Comparison of ENCODE assay signal across 20 mouse cellular contexts in the genomic region with DNA sequence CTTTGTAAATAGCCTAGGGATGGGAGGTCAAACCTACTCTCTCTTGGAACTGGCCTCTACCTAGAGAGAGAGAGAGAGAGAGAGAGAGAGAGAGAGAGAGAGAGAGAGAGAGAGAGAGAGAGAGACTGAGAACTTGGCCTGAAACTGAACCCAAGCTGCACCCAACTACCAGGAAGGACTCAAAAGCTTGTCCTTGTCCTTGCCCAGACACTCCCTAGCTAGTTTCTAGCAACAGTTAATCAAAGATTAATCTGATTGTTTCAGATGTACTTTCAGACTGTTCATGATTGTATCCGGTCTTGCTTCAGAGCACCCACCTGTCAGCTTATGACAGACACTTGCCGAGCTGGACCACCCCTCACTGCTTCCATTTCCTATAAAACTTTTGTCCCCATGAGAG. TPM values are rescaled to one million over a fixed set of nuclear protein-coding genes. Genes with fewer than 3 reads are reported as not detected.
DNase-seq lines count a peak whose midpoint lies in the region; ATAC-seq and TF ChIP-seq lines count a peak whose summit lies in the region.
"Had no signal": no experiment of that assay in that cellular context is flagged by ENCODE, and none has a peak within 500 bp of the region (broad histone marks: within the 10 kb centered on the region; RNA-seq: fewer than 3 reads in every experiment).

No protein-coding gene starts in this region.

- peaks cover 10 to 41% of the 10 kb centered on the region in 2 experiments for H3K4me1 ChIP-seq in CH12.LX (ENCODE audit: control insufficient read depth in 1 of 2, insufficient read depth in 2 of 2)
- H3K4me1 ChIP-seq in intestine, embryonic 15.5 days (replicated peaks), result 0 out of 2 replicates have a peak, but pooled peaks cover 3% of the 10 kb centered on the region
- no peaks in the 10 kb centered on the region for H3K4me1 ChIP-seq in stomach, postnatal 0 days (replicated peaks; ENCODE audit: control insufficient read depth, insufficient read depth)
- H3K4me1 ChIP-seq: embryonic facial prominence, embryonic 13.5 days; forebrain, embryonic 15.5 days; heart, embryonic 10.5 days had no signal

- H3K79me2 ChIP-seq in CH12.LX (replicated peaks; ENCODE audit: control insufficient read depth, extremely low read depth, insufficient read depth, poor library complexity, severe bottlenecking), result no peaks in the 10 kb centered on the region

- no peaks in the 10 kb centered on the region for H3K27me3 ChIP-seq in CH12.LX (replicated peaks)
- no peaks in the 10 kb centered on the region for H3K27me3 ChIP-seq in intestine, embryonic 15.5 days (replicated peaks)
- no peaks in the 10 kb centered on the region for H3K27me3 ChIP-seq in stomach, postnatal 0 days (ENCODE audit: control insufficient read depth, insufficient read depth, low read length)
- H3K27me3 ChIP-seq: embryonic facial prominence, embryonic 13.5 days; forebrain, embryonic 15.5 days; hindbrain, embryonic 12.5 days had no signal

- no peak overlapping the region for H3K27ac ChIP-seq in CH12.LX (ENCODE audit: insufficient read depth, low read depth)
- H3K27ac ChIP-seq in intestine, embryonic 15.5 days, result peak overlapping the region; percentile 54
- H3K27ac ChIP-seq in stomach, postnatal 0 days (replicated peaks), result peak overlapping the region; percentile 69
- H3K27ac ChIP-seq: embryonic facial prominence, embryonic 13.5 days; forebrain, embryonic 15.5 days; heart, embryonic 10.5 days; hindbrain, embryonic 12.5 days had no signal

- WGBS in intestine, embryonic 15.5 days, result 61% methylated on average over 2 of the region's 2 CpGs
- 53% methylated on average over 2 of the region's 2 CpGs for WGBS in stomach, postnatal 0 days

- TF ChIP-seq EP300 in CH12.LX (IDR thresholded peaks at IDR 0.05; ENCODE audit: low read length), result no peak
- no peak for TF ChIP-seq EP300 in stomach, postnatal 0 days (optimal IDR thresholded peaks at IDR 0.05)

- in situ Hi-C loops in CH12.LX (cut with MboI; ENCODE audit: low pct_ligation_motif_present, low pct_unique_long_range_greater_than_20kb, low sequenced_read_pairs), result no loop called here

- no peak for TF ChIP-seq CTCF in CH12.LX (conservative IDR thresholded peaks at IDR 0.05 in 1 of 2, IDR thresholded peaks at IDR 0.05 in 1 of 2; ENCODE audit: low read depth in 2 of 2, low read length in 2 of 2)
- TF ChIP-seq CTCF in stomach, postnatal 0 days (IDR thresholded peaks at IDR 0.05; ENCODE audit: low read depth), result no peak

- dilution Hi-C loops in CH12.LX (cut with MboI; ENCODE audit: extremely low pct_ligation_motif_present, extremely low pct_unique_long_range_greater_than_20kb, low sequenced_read_pairs), result no loop called here

- TF ChIP-seq RAD21 in CH12.LX (IDR thresholded peaks at IDR 0.05; ENCODE audit: low read depth, low read length), result no peak

- peak; percentile 63 for ATAC-seq in intestine, embryonic 15.5 days
- 0 out of 2 replicates have a peak, but pooled peaks have one; percentile 33 for ATAC-seq in neutrophil, adult 5-6 weeks (ENCODE audit: extremely low read depth, insufficient number of reproducible peaks, low FRiP score, poor library complexity, severe bottlenecking)
- ATAC-seq in stomach, postnatal 0 days (ENCODE audit: low FRiP score, low TSS enrichment), result peak; percentile 59
- ATAC-seq in activated CD4-positive, CD25-positive, alpha-beta regulatory T cell, adult 4 months, result no peak
- ATAC-seq in erythroid progenitor cell, adult 5-6 weeks (replicated peaks; ENCODE audit: low FRiP score, poor library complexity, severe bottlenecking), result no peak
- ATAC-seq: CD4-positive, CD25-positive, alpha-beta regulatory T cell, adult 4 months; forebrain, embryonic 15.5 days; hindbrain, embryonic 16.5 days had no signal

- peak; percentile 32 for DNase-seq in CH12.LX (ENCODE audit: extremely low read depth)
- DNase-seq in stomach, postnatal 0 days (ENCODE audit: low spot score), result peak; percentile 20
- DNase-seq: adrenal gland, postnatal 14 days; cerebellum, adult 11-12 months; cerebellum, adult 9-10 months; cerebellum, postnatal 36 days; gastrocnemius, postnatal 36 days; heart, adult 18-20 months; heart, postnatal 10 days; heart, postnatal 4 days had no signal

- peaks cover 5% of the 10 kb centered on the region for H3K9me3 ChIP-seq in CH12.LX (replicated peaks; ENCODE audit: low read length)
- H3K9me3 ChIP-seq in intestine, embryonic 15.5 days, result no peaks in the 10 kb centered on the region
- no peaks in the 10 kb centered on the region for H3K9me3 ChIP-seq in stomach, postnatal 0 days (ENCODE audit: control insufficient read depth, low read length)
- H3K9me3 ChIP-seq: embryonic facial prominence, embryonic 13.5 days; forebrain, embryonic 15.5 days; heart, embryonic 10.5 days; hindbrain, embryonic 12.5 days had no signal

- H3K4me2 ChIP-seq in CH12.LX (ENCODE audit: insufficient read depth, low read depth, poor library complexity, severe bottlenecking), result peak overlapping the region; percentile 15; the same call in 1 of the 2 replicates
- H3K4me2 ChIP-seq in intestine, embryonic 15.5 days (replicated peaks), result no peak overlapping the region
- no peak overlapping the region for H3K4me2 ChIP-seq in stomach, postnatal 0 days (replicated peaks; ENCODE audit: low read depth)
- H3K4me2 ChIP-seq: embryonic facial prominence, embryonic 13.5 days; forebrain, embryonic 15.5 days; hindbrain, embryonic 12.5 days had no signal

- no peaks in the 10 kb centered on the region for H3K36me3 ChIP-seq in CH12.LX (replicated peaks in 1 of 2; ENCODE audit: control insufficient read depth in 1 of 2, insufficient read depth in 1 of 2, low read length in 1 of 2)
- H3K36me3 ChIP-seq in intestine, embryonic 15.5 days, result no peaks in the 10 kb centered on the region
- H3K36me3 ChIP-seq in stomach, postnatal 0 days (ENCODE audit: control insufficient read depth, insufficient read depth, low read length), result no peaks in the 10 kb centered on the region
- H3K36me3 ChIP-seq: embryonic facial prominence, embryonic 13.5 days; forebrain, embryonic 15.5 days; heart, embryonic 10.5 days; hindbrain, embryonic 12.5 days had no signal

- TF ChIP-seq POLR2A in CH12.LX (IDR thresholded peaks at IDR 0.05; ENCODE audit: low read depth, low read length), result no peak

- no peak overlapping the region for H3K4me3 ChIP-seq in CH12.LX (replicated peaks in 1 of 3; ENCODE audit: low read depth in 2 of 3, low read length in 2 of 3, poor library complexity in 1 of 3)
- no peak overlapping the region for H3K4me3 ChIP-seq in intestine, embryonic 15.5 days (replicated peaks)
- no peak overlapping the region for H3K4me3 ChIP-seq in stomach, postnatal 0 days (ENCODE audit: low read depth, low read length)
- H3K4me3 ChIP-seq: embryonic facial prominence, embryonic 13.5 days; forebrain, embryonic 15.5 days; heart, embryonic 10.5 days; hindbrain, embryonic 12.5 days had no signal

- H3K9ac ChIP-seq in CH12.LX (ENCODE audit: insufficient read depth, low read depth), result peak overlapping the region; percentile 45; the same call in 1 of the 2 replicates
- no peak overlapping the region for H3K9ac ChIP-seq in intestine, embryonic 15.5 days
- H3K9ac ChIP-seq in stomach, postnatal 0 days (ENCODE audit: low read length), result no peak overlapping the region
- H3K9ac ChIP-seq: embryonic facial prominence, embryonic 13.5 days; forebrain, embryonic 15.5 days; hindbrain, embryonic 12.5 days had no signal

TF ChIP-seq in CH12.LX, 34 proteins besides CTCF, POLR2A, EP300 and RAD21:
- TF ChIP-seq SMC3 (IDR thresholded peaks at IDR 0.05; ENCODE audit: low read depth, low read length), result no peak
- no peak for TF ChIP-seq MEF2A (IDR thresholded peaks at IDR 0.05; ENCODE audit: borderline replicate concordance, low read depth, low read length)
- no peak for TF ChIP-seq MAZ (IDR thresholded peaks at IDR 0.05; ENCODE audit: low read depth, low read length)
- TF ChIP-seq JUND (conservative IDR thresholded peaks at IDR 0.05; ENCODE audit: low read depth, low read length), result no peak; the same call in 1 of the 2 replicates
- TF ChIP-seq ZNF384 (IDR thresholded peaks at IDR 0.05; ENCODE audit: low read depth, low read length), result no peak
- TF ChIP-seq CHD1 (IDR thresholded peaks at IDR 0.05; ENCODE audit: low read depth, low read length), result no peak
- no peak for TF ChIP-seq TBP (conservative IDR thresholded peaks at IDR 0.05; ENCODE audit: low read depth, low read length)
- TF ChIP-seq RCOR1 (conservative IDR thresholded peaks at IDR 0.05; ENCODE audit: low read depth, low read length), result no peak
- no peak for TF ChIP-seq ZMIZ1 (IDR thresholded peaks at IDR 0.05; ENCODE audit: low read depth, low read length)
- no peak for TF ChIP-seq GABPA (IDR thresholded peaks at IDR 0.05; ENCODE audit: insufficient replicate concordance, low read depth, low read length)
- TF ChIP-seq CHD2 (IDR thresholded peaks at IDR 0.05; ENCODE audit: low read length), result no peak
- no peak for TF ChIP-seq JUN (IDR thresholded peaks at IDR 0.05; ENCODE audit: insufficient read depth, low read depth, low read length)
- TF ChIP-seq ETS1 (conservative IDR thresholded peaks at IDR 0.05; ENCODE audit: low read depth, low read length), result no peak
- TF ChIP-seq POLR2AphosphoS2 (IDR thresholded peaks at IDR 0.05; ENCODE audit: low read depth, low read length), result no peak
- TF ChIP-seq ZKSCAN1 (IDR thresholded peaks at IDR 0.05; ENCODE audit: borderline replicate concordance, low read depth, low read length), result no peak
- TF ChIP-seq SIN3A (IDR thresholded peaks at IDR 0.05; ENCODE audit: low read length), result no peak

RNA-seq across cellular contexts. Expression of a gene that starts 25.5 kb away (rescaled TPM):
- total RNA-seq in CH12.LX (2012; rRNA removed) (23.2 and 25.1 TPM in 2 replicates), CH12.LX (2014; rRNA removed) (22.9 and 25.4 TPM in 2 replicates)
- polyA plus RNA-seq in CH12.LX (2012; ENCODE audit: insufficient read length, low read depth), result 19.9 and 22.3 TPM in 2 replicates
- polyA plus RNA-seq in intestine, embryonic 15.5 days (2015; fragmentation: Nextera tagmentation; extraction: Ambion mirVana), result 44.5 and 46.3 TPM in 2 replicates
- total RNA-seq in neutrophil, adult 5-6 weeks (2017), result 47.6 and 53.8 TPM in 2 replicates
- 13.7 and 13.8 TPM in 2 replicates for polyA plus RNA-seq in stomach, postnatal 0 days (2015; fragmentation: Nextera tagmentation; extraction: Ambion mirVana)
- 10 to 100 TPM in 1 of 2 experiments, 1 to 10 TPM in 1; 7.8 to 10.5 TPM for polyA plus RNA-seq in activated CD4-positive, CD25-positive, alpha-beta regulatory T cell, adult 4 months (2017; shearing (Covaris generic))
- 3.4 and 4.7 TPM in 2 replicates for total RNA-seq in erythroid progenitor cell, adult 5-6 weeks (2015; ENCODE audit: low replicate concordance)
- total RNA-seq in erythroid progenitor cell, adult 5-6 weeks (2017; ENCODE audit: low replicate concordance), result 0.91 and 2.6 TPM in 2 replicates

Comparison
In these comparisons a context has a peak if more than half of its experiments do, and no peak if none do; other contexts are left out.
1. ATAC-seq: peak in intestine, embryonic 15.5 days (single experiment), neutrophil, adult 5-6 weeks (single experiment) and stomach, postnatal 0 days (single experiment); none in activated CD4-positive, CD25-positive, alpha-beta regulatory T cell, adult 4 months (single experiment) and erythroid progenitor cell, adult 5-6 weeks (single experiment).